Mouse (Mus musculus) CD8-positive naive resting alpha-beta T cell, adult 2 months (primary cell): ENCODE results near the gene Phldb1.

ENCODE experiments used
- DNase-seq, 2 experiments: peaks; one replicate each; pipeline ENCODE4 v3.0.0; 2022; ENCODE audit warnings: low read depth in 2 of 2, low spot score in 2 of 2

Gene Phldb1

DNA sequence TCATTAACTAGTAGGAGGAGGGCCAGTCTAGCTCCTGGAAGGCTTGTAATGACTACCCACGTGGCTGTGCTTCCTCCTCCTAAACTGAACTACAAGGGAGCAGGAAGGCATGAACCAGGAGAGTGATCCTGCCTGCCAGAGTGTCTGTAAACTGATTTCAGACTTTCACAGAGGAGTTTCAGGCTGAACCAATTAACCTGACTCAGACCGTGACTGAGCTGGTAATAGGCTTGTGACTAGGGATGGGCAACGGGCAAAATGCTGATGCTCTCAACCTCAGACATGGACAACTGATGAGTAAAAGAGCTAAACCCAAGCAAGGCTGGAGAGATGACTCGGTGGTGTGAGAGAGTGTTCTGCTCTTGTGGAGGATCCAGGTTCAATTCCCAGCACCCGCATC is 7.6 kb downstream of the Phldb1 start:
- DNase-seq = no peak

GRCm38 (mm10) chr9:44726431-44727146 is 8.4 kb downstream of the Phldb1 start:
- DNase-seq = no peak

GRCm38 (mm10) chr9:44724665-44725064 is 10.3 kb downstream of the Phldb1 start:
- DNase-seq = no peak

DNA sequence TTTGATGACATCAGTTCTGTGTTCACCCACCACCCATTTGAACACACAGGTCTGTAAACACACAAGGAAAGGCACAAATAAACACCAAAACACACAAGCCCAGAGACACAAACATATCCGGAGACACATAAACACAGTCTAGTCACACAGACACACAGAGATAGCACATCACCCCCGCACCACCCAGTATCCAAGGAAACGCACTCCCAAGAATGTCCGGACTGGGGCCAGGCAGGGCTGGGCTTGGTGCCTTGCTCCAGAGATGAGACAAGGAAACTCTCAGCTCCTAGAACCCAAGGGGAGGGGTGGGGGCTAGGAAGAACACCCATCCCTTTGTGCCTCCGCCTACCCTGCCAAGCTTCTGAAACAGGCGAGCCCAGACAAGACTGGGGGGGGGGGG is 10.8 kb downstream of the Phldb1 start:
- DNase-seq = no peak

DNA sequence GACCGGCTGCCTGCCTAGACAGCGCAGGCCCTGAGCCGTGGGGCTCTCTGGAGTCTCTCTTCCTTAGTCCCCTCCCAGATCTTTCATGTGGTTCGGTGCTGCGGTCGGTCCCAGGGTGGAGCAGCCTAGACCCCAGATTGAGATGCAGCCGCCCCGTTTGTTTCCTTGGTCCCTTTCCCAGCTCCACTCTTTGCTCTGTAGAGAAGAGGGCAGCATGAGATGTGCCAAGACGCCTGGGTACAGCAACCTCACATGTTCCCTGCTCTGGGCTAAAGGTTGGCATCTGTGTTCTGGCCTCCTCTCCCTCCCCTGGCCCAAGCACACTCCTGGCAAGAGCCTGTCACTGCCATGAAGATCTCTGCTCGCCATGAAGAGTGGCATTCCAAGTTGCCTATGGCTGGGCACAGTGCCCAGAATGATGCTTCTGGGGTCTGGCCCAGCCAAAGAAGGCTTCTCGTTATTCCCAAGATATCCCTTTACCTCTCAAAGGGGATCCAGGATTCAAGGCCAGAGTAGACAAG is 11.4 kb downstream of the Phldb1 start:
- DNase-seq = peak in 1 of 2 experiments; percentile 30

- no peak for DNase-seq
Observed at GRCm38 (mm10) chr9:44723008-44723407, 12.0 kb downstream of the Phldb1 start.

DNA sequence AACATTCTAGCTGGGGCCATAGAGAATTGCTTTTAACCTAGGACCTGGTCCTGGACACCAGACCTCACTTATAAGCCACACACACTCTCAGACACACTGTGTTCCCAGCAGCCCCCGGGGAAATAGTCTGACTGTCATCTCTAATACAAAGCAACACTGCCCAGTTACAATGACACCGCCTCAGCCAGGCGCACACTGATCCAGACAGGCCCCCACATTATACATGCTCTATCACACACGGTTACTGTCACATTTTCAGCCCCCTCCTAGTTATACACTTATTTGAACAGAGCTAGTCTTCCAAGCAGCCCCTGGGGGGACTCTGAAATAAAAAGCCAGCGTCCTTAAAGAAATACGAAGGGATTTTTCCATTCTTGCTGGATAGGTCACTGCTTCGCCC is 12.4 kb downstream of the Phldb1 start:
- no peak for DNase-seq

GRCm38 (mm10) chr9:44721877-44722186 is 13.2 kb downstream of the Phldb1 start:
- no peak for DNase-seq

DNA sequence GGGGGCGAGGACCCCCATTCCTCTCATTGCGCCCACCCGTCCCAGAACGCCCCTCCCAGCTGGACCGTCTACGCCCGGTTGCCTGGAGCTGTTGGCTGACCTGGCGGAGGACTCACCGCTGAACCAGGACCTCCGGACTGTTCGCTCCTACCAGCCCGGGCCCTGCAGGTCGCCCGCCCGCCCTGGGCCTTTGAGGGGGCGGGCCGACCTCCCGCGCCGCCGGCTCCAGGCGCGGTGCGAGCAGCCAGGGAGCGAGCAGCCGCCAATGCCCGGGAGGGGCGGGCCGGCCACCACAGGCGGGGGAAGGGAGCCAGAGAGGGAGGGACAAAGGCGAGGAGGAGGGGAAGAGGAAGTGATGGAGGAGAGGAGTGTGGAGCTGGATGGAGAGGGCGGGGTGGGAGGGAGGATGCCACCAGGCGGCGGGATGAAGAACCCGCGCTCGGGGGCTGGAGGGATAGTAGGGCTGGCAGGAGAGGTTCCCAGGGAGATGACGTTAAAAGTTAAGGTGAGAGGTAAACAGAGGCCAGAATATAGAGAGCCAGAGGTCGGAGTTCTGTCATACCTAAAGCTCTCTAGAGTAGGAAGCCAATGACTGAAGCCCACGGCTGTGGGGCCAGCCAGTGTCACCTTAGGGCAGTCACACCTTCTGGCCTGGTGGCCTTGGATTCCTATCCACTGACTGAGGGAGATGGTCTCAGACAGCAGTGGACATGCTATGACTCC is 13.7 kb downstream of the Phldb1 start:
- peak; percentile 23 to 26 for DNase-seq

DNA sequence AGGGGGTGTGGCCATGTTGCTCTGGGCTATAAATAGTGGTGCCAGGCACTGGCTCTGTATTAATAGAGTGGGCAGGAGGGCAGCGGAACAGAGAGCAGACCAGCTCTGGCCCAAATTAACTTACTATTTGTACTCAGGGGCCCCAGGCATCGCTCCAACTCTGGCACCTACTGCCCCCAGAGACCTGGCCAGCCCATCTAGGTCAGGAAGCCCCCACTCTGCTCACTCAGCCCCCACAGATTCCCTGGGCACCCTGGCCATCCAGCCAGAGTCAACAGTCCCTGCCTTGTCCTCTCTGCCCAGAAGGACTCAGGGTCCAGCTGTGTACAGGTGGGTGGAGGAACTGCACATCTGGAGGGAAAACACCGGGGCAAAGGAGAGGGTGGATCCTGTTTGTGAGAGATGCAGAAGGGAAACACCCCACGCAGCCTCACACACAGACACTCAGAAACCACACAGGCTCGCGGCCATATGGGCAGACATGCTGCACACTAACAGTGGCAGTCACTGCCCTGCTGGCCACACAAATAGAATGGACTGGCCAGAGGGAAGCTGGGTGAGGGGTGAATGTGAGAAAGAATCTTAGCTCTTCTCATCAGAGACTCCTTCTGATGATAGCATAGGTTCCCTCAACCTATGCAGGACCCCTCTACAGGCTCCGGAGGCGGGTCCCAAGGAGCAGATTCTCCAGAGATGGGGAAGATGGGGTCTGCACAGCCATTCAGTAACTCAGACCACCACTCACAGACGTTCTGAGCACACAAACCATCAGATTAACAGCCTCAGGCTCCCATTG is 14.4 kb downstream of the Phldb1 start:
- DNase-seq = no peak

DNA sequence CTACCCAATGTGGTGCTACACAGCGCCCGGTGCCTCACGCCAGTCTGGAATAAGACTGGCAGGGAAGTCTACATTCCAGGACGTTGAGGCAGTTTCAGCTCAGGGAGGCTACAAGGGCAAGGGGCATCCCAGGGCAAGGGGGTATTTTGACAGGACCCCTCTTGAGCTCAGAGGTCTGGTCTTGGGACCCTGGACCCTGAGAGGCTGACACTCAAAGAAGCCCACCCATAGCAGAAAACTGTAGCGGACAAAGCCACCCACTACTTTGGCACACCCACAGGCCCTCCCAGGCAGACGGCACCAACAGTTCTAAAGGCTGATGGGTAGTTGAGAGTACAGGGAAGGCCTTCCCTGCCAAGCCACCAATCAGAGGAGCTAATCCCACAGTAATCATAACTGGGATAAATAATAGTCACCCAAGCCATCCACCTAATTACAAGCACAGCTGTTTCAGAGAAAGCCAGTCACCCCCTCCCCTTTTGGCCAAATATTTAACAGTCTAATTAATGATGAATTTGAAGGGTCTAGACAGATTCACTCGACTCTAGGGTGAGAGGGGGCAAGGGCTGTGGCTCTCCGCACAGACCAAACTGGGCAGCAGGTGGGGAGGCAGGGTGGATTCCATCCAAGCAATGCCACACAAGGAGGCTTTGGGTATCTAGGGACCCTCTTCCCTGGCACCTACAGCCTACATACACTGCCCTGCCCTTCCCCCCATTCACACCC is 15.2 kb downstream of the Phldb1 start:
- no peak for DNase-seq

DNA sequence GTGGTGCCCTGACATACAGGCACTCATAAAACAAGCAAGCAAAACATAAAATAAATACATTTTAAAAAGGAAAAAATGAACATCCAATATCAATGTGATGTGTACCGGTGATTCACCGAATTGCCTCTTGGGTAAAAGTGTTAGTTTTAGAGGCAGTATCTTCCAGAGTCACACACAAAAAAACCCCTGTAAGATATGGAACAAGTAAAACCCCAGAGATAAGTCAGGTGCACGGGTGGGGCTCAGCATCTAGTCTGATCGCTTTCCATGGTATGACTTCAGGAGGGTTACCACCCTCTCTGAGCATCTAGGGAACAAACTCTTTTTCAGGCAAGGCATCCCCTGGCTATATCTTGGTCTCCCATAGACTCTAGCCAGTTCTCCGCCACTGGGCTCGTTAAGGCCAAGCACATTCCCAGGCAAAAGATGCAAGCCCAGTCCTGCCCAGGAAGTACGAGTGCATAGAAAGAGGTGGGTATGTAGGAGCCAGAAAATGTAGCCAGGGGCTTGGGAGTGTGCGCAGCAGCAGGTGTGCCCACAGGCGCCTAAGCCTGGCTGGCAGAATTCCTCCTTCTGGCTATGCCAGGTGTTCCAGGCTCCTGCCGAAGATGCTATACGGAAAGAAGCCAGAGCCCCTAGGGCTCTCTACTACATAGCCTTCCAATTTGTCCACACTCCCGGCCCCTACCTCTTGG is 15.9 kb downstream of the Phldb1 start:
- DNase-seq = no peak

DNA sequence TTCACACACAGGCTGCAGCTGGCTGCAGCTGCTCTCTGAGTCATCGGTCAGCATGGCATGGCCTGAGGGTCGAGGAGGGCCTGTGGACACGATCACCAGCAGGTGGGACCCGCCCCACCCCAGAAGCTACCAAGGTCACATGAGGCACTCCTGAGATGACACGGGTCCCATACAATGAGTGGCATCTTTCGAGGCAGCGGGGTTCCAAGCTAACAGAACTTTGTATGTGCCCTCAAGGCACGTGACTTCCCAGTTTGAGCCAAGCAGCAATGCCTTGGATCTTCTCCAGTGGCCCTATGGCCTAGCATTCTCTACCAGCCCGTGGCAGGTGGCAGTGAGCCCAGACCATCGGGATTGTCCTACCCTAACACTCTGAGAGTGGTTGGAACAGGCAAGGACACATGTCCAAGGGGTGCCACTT is 17.2 kb downstream of the Phldb1 start:
- DNase-seq = no peak

DNA sequence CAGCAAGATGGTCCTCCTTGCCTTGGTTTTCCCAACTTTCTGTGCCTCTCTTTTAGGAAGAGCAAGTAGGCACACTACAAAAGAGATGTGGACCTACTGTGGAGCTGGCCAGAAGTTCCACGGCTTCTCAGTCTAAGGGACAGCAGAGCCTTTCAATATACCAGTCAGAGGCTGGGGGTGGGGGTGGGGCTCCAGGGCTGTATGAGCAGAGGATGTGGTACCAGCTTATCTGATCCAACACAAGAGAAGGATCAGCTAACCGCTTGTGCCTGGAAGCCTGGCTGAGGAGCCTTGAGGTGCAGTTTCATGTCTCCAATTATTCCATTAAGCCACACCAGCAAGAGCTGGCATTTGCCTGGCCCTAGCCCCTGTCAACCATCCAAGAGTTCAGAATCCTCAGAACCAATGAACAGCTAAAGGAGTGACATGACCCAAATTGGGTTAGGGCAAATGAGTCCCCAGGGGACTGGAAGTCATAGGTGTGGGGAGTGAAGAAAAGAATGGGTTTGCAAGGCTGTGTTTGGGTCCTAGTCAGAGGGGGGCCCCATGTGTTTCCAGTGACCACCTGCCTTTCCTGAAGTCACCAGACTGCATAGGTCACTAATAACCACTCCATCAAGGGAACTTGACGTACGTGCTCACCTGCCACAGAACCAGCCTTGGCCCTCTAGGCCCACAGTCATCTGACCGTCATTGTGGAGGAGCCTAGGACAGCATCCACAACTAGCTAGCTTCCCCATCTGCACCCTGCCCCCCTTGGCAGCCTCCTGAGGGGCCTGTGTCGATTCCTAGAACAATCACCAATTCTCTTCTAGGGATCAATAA is 17.8 kb downstream of the Phldb1 start:
- no peak for DNase-seq

- no peak for DNase-seq
Observed at GRCm38 (mm10) chr9:44715705-44716362, 19.2 kb downstream of the Phldb1 start.

GRCm38 (mm10) chr9:44715109-44715508 is 19.9 kb downstream of the Phldb1 start:
- no peak for DNase-seq

- DNase-seq = no peak
Observed at GRCm38 (mm10) chr9:44713574-44713973, 21.4 kb downstream of the Phldb1 start.

DNA sequence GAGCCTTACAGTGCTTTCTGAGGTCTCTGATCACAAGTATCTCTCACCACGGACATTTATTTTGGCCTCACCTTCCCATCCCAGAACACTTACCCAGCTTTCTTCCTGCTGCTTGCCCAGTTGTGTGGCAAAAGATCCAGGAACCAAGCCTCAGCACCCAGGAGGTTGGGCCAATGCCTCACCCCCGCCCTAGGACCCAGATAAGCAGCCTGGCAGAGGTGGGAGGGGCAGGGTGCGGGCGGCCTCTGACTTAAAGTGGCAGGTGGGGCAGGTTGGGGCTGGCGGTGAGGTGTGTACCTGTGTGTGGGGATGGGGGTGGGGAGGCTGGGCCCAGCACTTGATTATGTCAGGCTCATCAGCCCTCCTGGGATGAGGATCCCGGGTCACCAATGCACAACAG is 21.9 kb downstream of the Phldb1 start:
- no peak for DNase-seq

- DNase-seq = no peak
Observed at GRCm38 (mm10) chr9:44711602-44712001, 23.4 kb downstream of the Phldb1 start.
